Mouse (Mus musculus) lung, postnatal 14 days (tissue): ENCODE results near the gene Sorbs1.
A peak's percentile ranks its signal among the peaks of the same experiment; 100 is the strongest.
"Not testable (repeated sequence)": the region's sequence is repeated elsewhere in the genome, so short reads cannot be mapped to it uniquely, and the experiment has no call there.

Experiments used
- DNase-seq: peaks from one replicate; pipeline ENCODE4 v3.0.0; 2021

Sorbs1 gene

GRCm38 (mm10) chr19:40513632-40514078, at the start of gene Sorbs1:
TSS of gene Sorbs1 (minus strand) at chr19:40513779.
- DNase-seq, result peak; percentile 96

GRCm38 (mm10) chr19:40561521-40561920, 47.9 kb upstream of the Sorbs1 start:
- DNase-seq, result not testable (repeated sequence)

GRCm38 (mm10) chr19:40556029-40556428, 42.5 kb upstream of the Sorbs1 start:
- no peak for DNase-seq

GRCm38 (mm10) chr19:40555136-40555535, 41.6 kb upstream of the Sorbs1 start:
- no peak for DNase-seq

- no peak for DNase-seq
These were observed 40.8 kb upstream of the Sorbs1 start for GRCm38 (mm10) chr19:40554343-40554742.

- no peak for DNase-seq
These were observed 40.3 kb upstream of the Sorbs1 start for GRCm38 (mm10) chr19:40553849-40554248.

- DNase-seq, result no peak
These were observed 39.6 kb upstream of the Sorbs1 start for GRCm38 (mm10) chr19:40553014-40553789.

- DNase-seq, result no peak
These were observed 36.0 kb upstream of the Sorbs1 start for GRCm38 (mm10) chr19:40549516-40550135.

GRCm38 (mm10) chr19:40548796-40549515, 35.4 kb upstream of the Sorbs1 start:
- no peak for DNase-seq

- no peak for DNase-seq
These were observed 34.8 kb upstream of the Sorbs1 start for GRCm38 (mm10) chr19:40548386-40548785.

- DNase-seq, result peak; percentile 73
These were observed 31.3 kb upstream of the Sorbs1 start for GRCm38 (mm10) chr19:40544856-40545255.

- DNase-seq, result no peak
These were observed 29.2 kb upstream of the Sorbs1 start for GRCm38 (mm10) chr19:40542776-40543175.

- DNase-seq, result no peak
These were observed 22.9 kb upstream of the Sorbs1 start for GRCm38 (mm10) chr19:40536526-40536925.

- no peak for DNase-seq
These were observed 18.9 kb upstream of the Sorbs1 start for GRCm38 (mm10) chr19:40532525-40532924.

- no peak for DNase-seq
These were observed 16.7 kb upstream of the Sorbs1 start for GRCm38 (mm10) chr19:40530323-40530722.

GRCm38 (mm10) chr19:40528254-40528653, 14.7 kb upstream of the Sorbs1 start:
- DNase-seq, result no peak

GRCm38 (mm10) chr19:40526367-40527014, 12.9 kb upstream of the Sorbs1 start:
- DNase-seq, result no peak

GRCm38 (mm10) chr19:40523431-40524005, 9.9 kb upstream of the Sorbs1 start:
- no peak for DNase-seq

- DNase-seq, result no peak
These were observed 6.8 kb upstream of the Sorbs1 start for GRCm38 (mm10) chr19:40520403-40520802.

GRCm38 (mm10) chr19:40518706-40519105, 5.1 kb upstream of the Sorbs1 start:
- DNase-seq, result no peak

- DNase-seq, result no peak
These were observed 2.0 kb upstream of the Sorbs1 start for GRCm38 (mm10) chr19:40515596-40515995.

GRCm38 (mm10) chr19:40514376-40514775, 797 bp upstream of the Sorbs1 start:
- no peak for DNase-seq
